Mouse (Mus musculus) lung, postnatal 4 days (tissue): ENCODE measurements around the gene Ypel3.

ENCODE experiments used
- DNase-seq, 2 experiments: peaks; one replicate each; pipeline ENCODE4 v3.0.0; 2021

Gene Ypel3

DNA sequence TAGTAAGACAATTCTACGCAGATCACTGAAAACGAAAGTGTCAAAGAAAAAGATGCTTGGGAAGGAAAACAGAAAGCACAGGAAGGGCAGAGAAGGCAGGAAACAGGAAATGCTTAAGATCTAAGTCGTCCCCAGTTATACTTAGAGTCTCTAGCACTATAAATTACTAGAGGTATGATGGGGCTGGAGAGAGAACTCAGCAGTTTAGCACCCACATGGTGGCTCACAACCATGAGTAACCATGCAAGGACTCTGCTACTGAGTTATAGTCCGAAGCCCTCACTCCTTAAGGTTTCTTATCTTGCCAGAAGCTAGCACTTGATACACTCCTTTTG lies 17.5 kb downstream of the Ypel3 start:
- DNase-seq = no peak

DNA sequence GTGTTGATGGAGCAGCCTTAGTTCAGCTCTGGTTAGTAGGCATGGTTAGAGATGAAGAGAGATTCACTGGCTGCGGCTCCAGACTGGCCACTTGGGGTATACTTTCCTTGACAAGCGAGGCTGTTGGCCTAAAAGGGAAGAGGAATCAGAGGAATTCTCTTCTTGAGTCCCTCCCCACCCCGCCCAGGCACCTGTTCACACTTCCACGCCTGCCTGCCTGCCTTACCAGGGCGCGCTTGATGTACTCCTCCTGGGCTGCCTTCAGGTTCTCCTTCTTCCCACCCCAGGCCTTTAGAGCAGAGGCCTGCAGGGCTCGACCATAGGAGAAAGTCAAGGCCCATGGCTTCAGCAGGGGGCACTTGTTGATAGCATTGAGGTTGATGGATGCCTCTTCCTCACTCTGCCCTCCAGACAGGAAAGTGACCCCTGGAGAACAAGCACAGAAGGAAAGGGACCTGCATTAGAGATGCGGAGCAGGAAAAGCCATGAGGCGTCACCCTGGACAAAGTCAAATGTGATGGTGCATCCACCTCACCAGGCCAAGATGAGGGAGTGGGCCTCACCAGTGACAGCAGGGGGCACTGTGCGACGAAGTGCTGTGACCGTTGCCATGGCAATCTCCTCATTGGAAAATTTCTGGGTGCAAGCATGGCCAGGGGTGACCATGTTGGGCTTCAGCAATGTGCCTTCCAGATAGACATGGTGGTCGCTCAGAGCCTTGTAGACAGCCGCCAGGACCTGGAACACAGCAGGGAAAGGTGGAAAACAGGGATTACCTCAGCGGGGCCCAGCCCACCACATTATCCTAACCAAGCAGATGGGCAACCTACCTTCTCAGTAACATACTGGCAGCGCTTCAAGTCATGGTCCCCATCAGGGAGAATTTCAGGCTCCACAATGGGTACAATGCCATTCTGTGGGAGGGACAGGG lies 18.9 kb downstream of the Ypel3 start:
- no peak for DNase-seq

GRCm38 (mm10) chr7:126796350-126796932 lies 19.7 kb downstream of the Ypel3 start:
- DNase-seq = no peak

GRCm38 (mm10) chr7:126797411-126798126 lies 20.8 kb downstream of the Ypel3 start, which contains the start of gene Fam57b:
Gene Fam57b (plus strand): TSS chr7:126797668.
- DNase-seq = peak in 1 of 2 experiments; percentile 37

GRCm38 (mm10) chr7:126798127-126799049 lies 21.6 kb downstream of the Ypel3 start:
- DNase-seq = no peak

DNA sequence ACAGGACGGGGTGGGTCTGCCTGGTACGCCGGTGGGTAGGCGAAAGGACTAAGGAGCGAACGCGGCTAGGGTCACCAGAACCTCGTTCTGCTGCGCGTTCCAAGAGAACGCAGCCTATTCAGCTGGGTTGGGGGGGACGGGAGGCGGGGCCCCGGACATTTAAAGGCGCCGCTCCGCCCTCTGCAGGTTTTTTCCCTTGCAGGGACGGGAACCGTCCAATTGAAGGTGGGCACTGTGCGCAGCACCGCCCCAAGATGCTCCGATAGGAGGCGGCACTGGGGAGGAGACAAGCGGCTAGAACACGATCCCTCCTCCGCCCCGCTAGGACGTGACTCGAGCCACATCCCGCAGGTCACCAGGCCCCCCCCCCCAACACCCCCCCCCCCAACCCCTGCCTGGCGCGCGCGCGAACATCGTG lies 22.3 kb downstream of the Ypel3 start:
- peak; percentile 98 to 99 for DNase-seq

- DNase-seq = no peak
Measured at GRCm38 (mm10) chr7:126799468-126800268, 22.9 kb downstream of the Ypel3 start.

GRCm38 (mm10) chr7:126800269-126801056 lies 23.7 kb downstream of the Ypel3 start:
- no peak for DNase-seq

GRCm38 (mm10) chr7:126801057-126801422 lies 24.3 kb downstream of the Ypel3 start:
- DNase-seq = no peak

DNA sequence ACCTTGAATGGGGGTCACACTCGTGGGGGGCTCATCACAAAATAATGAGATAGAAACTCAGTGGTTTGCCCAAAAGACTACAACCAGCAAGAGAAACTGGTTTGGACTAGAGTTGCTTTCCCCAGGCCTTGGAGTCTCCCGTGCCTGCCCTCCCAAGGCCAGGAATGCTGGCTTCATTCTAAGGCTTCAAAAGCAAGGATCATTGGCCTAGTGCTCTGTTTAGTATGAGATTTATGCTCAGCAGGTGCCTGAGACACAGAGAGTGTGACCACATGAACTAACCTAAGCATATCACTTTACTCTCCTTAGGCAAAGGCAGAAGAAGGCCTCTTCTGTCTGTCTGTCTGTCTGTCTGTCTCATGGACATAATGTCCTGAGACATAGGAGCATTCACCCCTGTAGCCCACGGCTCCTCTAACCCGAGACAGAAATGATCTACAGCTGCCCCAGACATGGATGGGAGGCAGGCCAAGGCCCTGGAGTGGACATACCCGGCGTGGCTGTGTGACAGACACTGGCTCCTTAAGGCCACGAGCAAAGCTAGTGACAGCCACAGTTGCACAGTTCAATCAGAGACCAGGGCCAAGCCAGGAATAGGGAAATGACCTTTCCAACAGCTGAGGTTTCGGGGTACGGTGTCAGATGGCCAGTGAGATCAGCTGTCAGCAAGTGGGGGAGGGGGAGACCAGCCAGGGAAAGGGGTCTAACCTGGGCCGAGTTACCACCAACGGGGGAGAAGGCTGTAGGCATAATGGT lies 25.6 kb downstream of the Ypel3 start:
- no peak for DNase-seq

- DNase-seq = no peak
Measured at GRCm38 (mm10) chr7:126803181-126803580, 26.4 kb downstream of the Ypel3 start.

- no peak for DNase-seq
Measured at GRCm38 (mm10) chr7:126803751-126804150, 27.0 kb downstream of the Ypel3 start.

DNA sequence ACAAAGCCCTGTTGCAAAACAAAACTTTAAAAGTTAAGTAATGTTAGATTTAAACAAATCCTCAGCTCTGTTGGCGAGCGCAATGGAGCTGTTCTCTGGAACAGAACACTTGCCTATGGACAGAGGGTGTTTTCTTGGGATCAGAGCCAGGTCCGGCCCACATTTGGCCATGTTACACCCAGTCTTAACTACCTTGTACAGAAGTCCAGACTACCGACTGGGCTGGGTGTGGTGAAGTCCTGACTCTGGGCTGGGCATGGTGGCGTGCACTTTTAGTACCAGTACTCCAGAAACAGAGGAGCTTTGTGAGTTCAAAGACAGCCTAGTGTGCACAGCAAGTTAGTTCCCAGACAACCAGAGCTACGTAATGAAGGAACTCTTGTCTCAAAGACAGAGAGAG lies 30.2 kb downstream of the Ypel3 start:
- peak; percentile 53 to 75 for DNase-seq

- no peak for DNase-seq
Measured at GRCm38 (mm10) chr7:126807405-126807804, 30.6 kb downstream of the Ypel3 start.

- DNase-seq = peak; percentile 87 to 92
Measured at GRCm38 (mm10) chr7:126808703-126809455, 32.1 kb downstream of the Ypel3 start.

- no peak for DNase-seq
Measured at GRCm38 (mm10) chr7:126809723-126810369, 33.1 kb downstream of the Ypel3 start.

GRCm38 (mm10) chr7:126815726-126816222 lies 39.0 kb downstream of the Ypel3 start:
- DNase-seq = no peak

DNA sequence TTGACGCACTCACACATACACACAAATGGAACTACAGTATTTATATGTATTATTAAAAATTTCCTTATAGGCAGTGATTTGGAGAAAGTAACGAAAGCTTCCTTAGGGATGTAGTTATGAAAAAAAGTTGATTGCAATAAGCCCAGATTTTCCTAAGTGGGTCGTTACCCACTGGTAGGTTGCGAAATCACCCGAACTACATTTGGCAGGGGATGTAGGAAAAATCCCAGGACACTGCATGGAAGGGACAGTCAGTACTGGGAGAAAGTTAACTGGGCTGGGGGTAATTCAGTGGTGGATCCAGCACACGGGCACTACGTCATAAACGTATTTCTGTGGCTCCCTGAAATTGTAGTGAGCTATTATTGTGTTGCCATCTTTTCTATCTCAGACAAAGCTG lies 39.7 kb downstream of the Ypel3 start:
- DNase-seq = no peak

- DNase-seq = no peak
Measured at GRCm38 (mm10) chr7:126817595-126817994, 40.8 kb downstream of the Ypel3 start.
